9 mouse cellular contexts compared by ENCODE assay signal in the genomic region with DNA sequence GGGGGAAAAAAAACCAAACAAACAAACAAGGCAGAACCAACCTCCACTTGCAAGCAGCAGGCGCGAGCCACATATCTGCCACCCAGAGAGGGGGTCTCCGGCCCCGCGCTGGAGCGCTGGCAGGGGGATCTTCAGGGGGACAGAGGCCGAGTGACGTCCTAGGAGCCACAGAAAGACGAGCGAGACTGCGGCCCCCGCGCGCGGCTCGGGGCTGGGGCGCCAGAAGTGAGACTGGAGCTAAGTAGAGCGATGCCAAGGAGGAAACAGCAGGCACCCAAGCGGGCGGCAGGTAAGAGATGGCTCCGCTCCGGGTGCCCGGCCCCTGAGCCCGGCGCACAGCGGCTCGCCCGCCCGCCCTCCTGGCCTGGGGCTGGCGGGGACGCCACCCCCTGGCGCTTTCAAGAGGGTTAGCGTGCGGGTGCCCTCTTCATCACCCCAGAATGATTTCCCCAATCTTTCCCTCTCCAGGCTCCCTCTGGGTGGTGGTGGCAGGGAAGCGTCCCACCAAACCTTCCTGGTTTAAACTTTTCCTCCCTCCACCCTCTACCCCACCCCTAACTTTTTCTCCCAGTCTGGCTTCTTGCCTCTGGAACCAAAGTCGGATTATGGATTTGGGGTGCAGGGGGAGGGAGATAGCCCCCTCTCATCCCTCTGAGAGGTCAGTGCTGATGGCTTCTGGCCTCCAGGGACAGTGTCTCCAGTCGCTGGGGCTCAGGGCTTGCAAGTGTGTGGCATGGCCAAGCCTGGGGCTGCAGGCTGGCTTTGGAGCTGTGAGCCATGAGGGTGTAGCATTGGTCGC. TPM values are rescaled to one million over a fixed set of nuclear protein-coding genes. Genes with fewer than 3 reads are reported as not detected.
DNase-seq lines count a peak whose midpoint lies in the region; ATAC-seq and TF ChIP-seq lines count a peak whose summit lies in the region.
"Had no signal": no experiment of that assay in that cellular context is flagged by ENCODE, and none has a peak within 500 bp of the region (broad histone marks: within the 10 kb centered on the region; RNA-seq: fewer than 3 reads in every experiment).

No protein-coding gene starts in this region.

- H3K9ac ChIP-seq in liver, postnatal 0 days (replicated peaks) = peak overlapping the region; percentile 73

- peak overlapping the region; percentile 56 for H3K4me3 ChIP-seq in left cerebral cortex, adult 2 months
- H3K4me3 ChIP-seq in liver, postnatal 0 days (ENCODE audit: low read depth, low read length) = peak overlapping the region; percentile 58

- H3K9me3 ChIP-seq in liver, postnatal 0 days (ENCODE audit: low read length) = no peaks in the 10 kb centered on the region

- TF ChIP-seq EP300 in liver, postnatal 0 days (IDR thresholded peaks at IDR 0.05; ENCODE audit: low read depth) = no peak

- 2% methylated on average over 38 of the region's 38 CpGs for WGBS in liver, postnatal 0 days (ENCODE audit: insufficient replicate concordance)

- peak in 1 of 2 experiments; percentile 26 for DNase-seq in left cerebral cortex, adult 2 months (ENCODE audit: extremely low spot score in 1 of 2, low spot score in 2 of 2)
- DNase-seq in left cerebral cortex, adult 11 months (ENCODE audit: low spot score) = no peak
- DNase-seq in brain, embryonic 14.5 days (ENCODE audit: low read depth) = peak; percentile 57
- peak; percentile 33 to 43 for DNase-seq in gastrocnemius, postnatal 4 days (ENCODE audit: low spot score in 2 of 2)
- DNase-seq in induced T-regulatory cell, adult 2 months (ENCODE audit: low read depth) = peak; percentile 23
- peak; percentile 28 for DNase-seq in liver, postnatal 0 days
- DNase-seq in retina, postnatal 1 day = peak; percentile 57
- DNase-seq in c-Kit-positive CD71-positive TER-119-positive erythroid progenitor cells, embryonic 14.5 days (ENCODE audit: low spot score) = no peak

- intact Hi-C loops in left cerebral cortex, adult 2 months (cut with DNase I) = no loop called here

- peak overlapping the region; percentile 83 for H3K27ac ChIP-seq in left cerebral cortex, adult 2 months
- H3K27ac ChIP-seq in liver, postnatal 0 days (ENCODE audit: low read depth) = peak overlapping the region; percentile 82

- H3K36me3 ChIP-seq in liver, postnatal 0 days (replicated peaks; ENCODE audit: insufficient read depth, low read length) = no peaks in the 10 kb centered on the region

- no peak for TF ChIP-seq POLR2A in brain, embryonic 14.5 days (IDR thresholded peaks at IDR 0.05; ENCODE audit: borderline replicate concordance, extremely low read depth, insufficient read depth, insufficient read length, poor library complexity, severe bottlenecking)

- no peak for TF ChIP-seq CTCF in left cerebral cortex, adult 2 months (IDR thresholded peaks at IDR 0.05)
- TF ChIP-seq CTCF in brain, embryonic 14.5 days (IDR thresholded peaks at IDR 0.05; ENCODE audit: borderline replicate concordance, extremely low read depth, insufficient read depth, insufficient read length) = no peak
- TF ChIP-seq CTCF in liver, postnatal 0 days (IDR thresholded peaks at IDR 0.05; ENCODE audit: low read depth) = no peak

- peaks cover 11% of the 10 kb centered on the region; the same call in 1 of the 2 replicates for H3K27me3 ChIP-seq in liver, postnatal 0 days (ENCODE audit: insufficient read depth, low read length)

- ATAC-seq in liver, postnatal 0 days = peak; percentile 20; the same call in 1 of the 2 replicates

- H3K4me2 ChIP-seq in liver, postnatal 0 days (ENCODE audit: low read depth, low read length) = peak overlapping the region; percentile 77

- H3K4me1 ChIP-seq in liver, postnatal 0 days (ENCODE audit: insufficient read depth) = peaks cover 2% of the 10 kb centered on the region; the same call in 1 of the 2 replicates

RNA-seq across cellular contexts. Expression of a gene that starts 0.9 kb away (rescaled TPM):
- 10 to 100 TPM; 38.2 to 46.1 TPM for total RNA-seq in left cerebral cortex, adult 2 months (2021)
- polyA plus RNA-seq in brain, embryonic 14.5 days (2012; rRNA removed) = 18.9 and 42.6 TPM in 2 replicates
- 10 to 100 TPM; 38.2 to 40.1 TPM for total RNA-seq in gastrocnemius, postnatal 4 days (2021)
- 1.3 and 1.5 TPM in 2 replicates for polyA plus RNA-seq in liver, postnatal 0 days (2015; fragmentation: Nextera tagmentation; extraction: Ambion mirVana)

RNA-seq across cellular contexts. Expression of a gene that starts 46.1 kb away (rescaled TPM):
- total RNA-seq in left cerebral cortex, adult 2 months (2021) = not detected
- not detected in 2 replicates for polyA plus RNA-seq in brain, embryonic 14.5 days (2012; rRNA removed)
- total RNA-seq in gastrocnemius, postnatal 4 days (2021) = not detected
- polyA plus RNA-seq in liver, postnatal 0 days (2015; fragmentation: Nextera tagmentation; extraction: Ambion mirVana) = not detected in 2 replicates
- polyA plus RNA-seq: large intestine, adult 2 months had no signal

Comparison
In these comparisons a context has a peak if more than half of its experiments do, and no peak if none do; other contexts are left out.
1. DNase-seq: peak in brain, embryonic 14.5 days (single experiment), gastrocnemius, postnatal 4 days (2 of 2), induced T-regulatory cell, adult 2 months (single experiment), liver, postnatal 0 days (single experiment) and retina, postnatal 1 day (single experiment); none in left cerebral cortex, adult 11 months (single experiment) and c-Kit-positive CD71-positive TER-119-positive erythroid progenitor cells, embryonic 14.5 days (single experiment).